Mouse (Mus musculus) layer of hippocampus, postnatal 25 days (tissue): Measurements from ENCODE around the gene Bcl3. TPM values are rescaled to one million over a fixed set of nuclear protein-coding genes. Genes with fewer than 3 reads are reported as not detected.

Experiments used
- DNase-seq, 2 experiments: peaks; one replicate each; pipeline ENCODE4 v3.0.0; 2022; ENCODE audit warnings: mixed read lengths in 2 of 2, low spot score in 1 of 2; ENCODE audit errors: extremely low spot score in 1 of 2
- total RNA-seq, 2 experiments: library from RNA; stranded (reverse); gene quantifications; 2 replicates each; pipeline ENCODE4 v1.2.3; 2021

Bcl3 gene
- total RNA-seq, 2 experiments from 2014 or later, result 0.49 to 0.61 TPM

DNA sequence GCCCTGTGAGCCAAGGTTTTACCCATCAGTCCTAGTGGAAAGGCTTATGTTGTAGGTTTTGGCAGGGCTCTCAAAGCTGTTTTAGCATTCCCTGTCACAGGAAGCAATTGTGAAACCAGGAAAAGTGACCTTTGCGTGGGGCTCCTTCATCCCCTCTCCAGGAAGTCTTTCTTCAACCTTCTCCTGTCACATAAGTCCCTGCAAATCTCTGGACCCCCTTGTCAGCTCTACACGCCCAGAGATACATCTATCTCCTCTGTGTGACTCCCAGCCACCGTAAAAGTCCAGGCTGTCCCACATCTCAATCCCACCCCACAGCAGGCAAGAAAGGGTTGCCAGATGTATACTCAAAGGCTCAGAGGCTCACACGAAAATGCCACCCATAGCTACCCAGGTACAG lies 50.9 kb downstream of the Bcl3 start:
- no peak for DNase-seq

DNA sequence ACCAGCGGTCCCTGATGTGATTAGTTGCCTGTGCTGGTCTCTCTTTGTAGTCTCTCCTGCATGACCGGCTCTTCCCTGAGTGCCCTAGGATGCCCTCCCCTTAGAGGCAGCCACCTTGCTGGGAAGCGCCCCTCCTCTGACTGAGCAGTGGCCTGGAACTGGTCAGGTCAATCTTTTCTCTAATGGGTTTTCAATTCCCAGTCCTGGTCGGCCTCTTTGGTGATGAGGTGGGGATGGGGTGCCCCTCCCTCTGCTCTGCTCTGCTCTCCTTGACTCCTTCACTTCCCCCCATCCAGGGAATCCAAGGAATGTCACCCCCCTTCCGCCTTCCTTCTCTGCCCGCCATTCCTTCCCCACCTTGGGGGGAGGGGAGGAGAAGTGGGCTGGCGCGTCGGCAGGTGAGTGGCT lies 51.6 kb downstream of the Bcl3 start, which contains the start of gene Bcam:
Gene Bcam (minus strand): TSS at position 33 of the 408 bp plus-strand sequence.
- no peak for DNase-seq

DNA sequence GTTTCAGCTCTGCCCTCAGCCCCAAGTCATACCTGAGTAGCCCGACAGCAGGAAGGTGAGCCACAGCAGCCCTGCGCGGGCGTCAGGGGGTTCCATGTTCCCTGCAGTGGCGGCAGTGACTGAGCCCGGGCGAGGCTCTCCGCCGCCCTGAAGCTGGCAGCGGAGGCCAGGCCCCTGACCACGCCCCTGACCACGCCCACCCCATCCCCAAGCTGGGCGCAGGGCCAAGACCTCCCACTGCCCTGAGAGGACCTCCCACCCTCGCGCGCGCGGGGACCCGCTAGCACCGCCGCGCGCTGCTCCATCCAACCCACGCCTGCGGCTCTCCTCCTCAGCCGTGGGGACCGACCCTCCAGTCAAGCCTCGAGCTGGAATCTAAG lies 52.2 kb downstream of the Bcl3 start:
- DNase-seq, result peak in 1 of 2 experiments; percentile 57

DNA sequence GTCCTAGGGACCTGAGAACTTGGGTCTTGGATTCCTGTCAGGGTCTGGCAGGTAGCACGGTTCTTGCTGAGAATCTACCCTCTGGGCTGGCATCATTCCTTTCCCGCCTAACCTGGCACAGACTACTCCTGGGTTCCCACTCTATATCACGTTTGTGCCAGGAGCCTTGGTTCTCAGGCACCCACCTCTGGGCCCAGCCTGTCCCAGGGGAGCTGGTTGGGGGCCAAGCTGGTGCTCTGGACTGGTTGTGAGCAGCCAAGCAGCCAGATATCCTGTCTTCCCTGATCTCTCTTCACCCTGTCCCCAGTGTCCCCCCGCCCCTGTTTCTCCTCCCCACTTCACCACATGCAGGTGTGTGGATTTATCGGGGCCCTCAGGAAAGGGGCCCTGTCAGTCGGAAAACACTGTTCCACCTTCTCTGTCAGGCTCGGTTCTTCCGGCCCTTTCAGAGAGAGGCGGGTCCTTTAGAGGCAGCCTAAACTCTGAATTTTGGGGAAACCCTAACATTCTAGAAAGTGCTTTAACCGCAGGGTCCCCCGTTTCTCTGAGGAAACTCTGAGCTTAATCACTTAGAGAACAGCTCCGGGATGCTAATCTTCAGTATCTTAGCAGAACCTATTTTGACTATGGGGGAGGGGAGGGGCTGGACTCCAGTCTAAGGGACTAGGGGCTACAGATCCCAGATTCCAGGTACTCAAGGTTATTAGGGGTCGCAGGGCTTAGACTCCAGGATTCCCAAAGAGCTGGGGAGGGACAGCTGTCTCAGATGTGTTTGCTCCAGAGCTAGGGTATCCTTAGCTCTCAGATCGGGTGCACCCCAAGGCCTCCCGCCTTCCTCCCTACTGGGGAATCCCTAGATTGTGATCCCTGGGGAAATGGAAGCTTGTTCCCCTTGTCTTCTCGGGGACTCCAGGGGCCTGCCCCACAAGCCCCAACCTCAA lies 52.9 kb downstream of the Bcl3 start:
- no peak for DNase-seq

DNA sequence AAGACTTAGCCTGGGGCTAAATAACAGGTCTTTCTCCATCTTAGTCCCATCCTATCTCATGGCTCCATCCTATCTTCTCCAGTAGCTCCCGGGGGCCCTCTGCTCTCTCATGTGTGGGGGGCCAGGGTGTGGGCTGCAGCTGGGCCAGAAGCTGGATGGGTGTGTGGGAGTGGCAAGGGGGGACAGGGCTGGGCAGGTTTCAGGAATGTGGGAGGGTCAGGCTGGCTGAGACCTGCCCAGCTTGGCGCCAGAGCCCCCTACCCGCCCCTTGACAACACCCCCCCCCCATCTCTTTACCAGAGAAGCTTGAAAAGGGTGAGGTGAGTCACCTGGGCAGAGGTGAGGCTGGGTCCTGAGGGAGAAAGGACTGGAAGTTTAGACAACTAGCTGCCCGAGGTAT lies 53.6 kb downstream of the Bcl3 start:
- DNase-seq, result no peak

DNA sequence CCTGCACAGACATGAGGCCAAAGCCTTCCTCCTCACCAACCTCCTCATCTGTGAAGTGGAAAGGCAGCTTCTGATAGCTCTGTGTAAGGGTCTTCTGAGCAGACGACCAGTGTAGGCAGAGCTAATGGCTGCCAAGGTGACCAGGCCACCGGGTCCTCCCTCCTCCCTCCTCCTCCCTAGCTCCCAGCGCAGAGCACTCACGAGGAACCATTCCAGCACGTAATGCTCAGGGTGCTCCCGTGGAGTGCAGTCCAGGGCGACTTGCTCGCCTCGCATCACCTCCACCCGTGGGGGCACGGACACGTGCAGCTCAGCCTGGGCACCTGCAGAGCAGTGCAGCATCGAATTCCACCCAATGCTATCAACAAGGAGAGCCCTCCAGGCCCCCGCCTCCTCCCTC lies 54.3 kb downstream of the Bcl3 start:
- DNase-seq, result no peak

DNA sequence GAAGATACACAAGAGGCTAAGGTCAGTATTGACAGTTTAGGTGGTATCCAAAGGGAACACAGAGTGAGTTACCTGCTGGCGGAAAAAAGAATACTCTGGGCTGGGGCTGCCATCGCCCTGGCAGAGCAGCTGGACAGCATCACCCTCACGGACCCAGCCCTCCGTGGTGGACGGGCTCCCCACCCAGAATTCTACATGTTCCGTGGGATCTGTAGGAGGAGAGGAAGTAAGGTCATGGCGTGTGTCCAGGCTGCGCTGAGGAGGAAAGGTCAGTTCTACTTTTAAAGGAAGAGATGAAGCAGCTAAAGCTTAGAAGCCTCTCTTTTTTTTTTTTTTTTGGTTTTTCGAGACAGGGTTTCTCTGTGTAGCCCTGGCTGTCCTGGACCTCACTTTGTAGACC lies 58.0 kb downstream of the Bcl3 start:
- no peak for DNase-seq

DNA sequence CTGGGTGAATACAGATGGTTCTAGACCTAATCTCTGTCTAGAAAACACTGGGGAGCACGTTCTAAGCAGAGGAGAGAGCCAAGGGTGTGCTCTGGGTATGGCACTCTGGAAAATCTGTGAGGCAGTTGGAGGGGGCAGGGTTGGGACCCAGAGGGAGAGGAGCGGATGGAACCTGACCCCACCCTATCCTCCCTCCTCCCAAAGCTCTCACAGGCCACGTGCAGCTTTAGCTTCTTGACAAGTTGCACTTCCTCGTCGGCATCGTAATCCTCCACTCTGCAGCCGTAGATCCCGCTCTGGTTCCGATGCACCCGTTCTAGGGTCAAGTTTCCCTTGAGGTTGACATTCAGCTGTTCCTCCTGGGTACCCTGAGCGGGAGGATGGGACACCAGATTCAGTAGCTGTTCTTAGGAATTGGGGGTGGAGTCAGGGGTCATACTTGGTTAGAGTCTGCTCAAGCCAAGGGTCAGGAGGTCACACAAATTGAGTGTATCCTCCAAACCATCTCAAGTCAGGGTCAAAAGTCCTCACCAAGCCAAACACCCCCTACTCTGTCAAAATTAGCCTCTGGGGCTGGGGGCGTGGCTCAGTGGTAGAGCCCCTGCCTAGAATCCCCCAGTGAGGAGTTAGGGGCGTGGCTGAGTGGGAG lies 58.6 kb downstream of the Bcl3 start:
- DNase-seq, result no peak

DNA sequence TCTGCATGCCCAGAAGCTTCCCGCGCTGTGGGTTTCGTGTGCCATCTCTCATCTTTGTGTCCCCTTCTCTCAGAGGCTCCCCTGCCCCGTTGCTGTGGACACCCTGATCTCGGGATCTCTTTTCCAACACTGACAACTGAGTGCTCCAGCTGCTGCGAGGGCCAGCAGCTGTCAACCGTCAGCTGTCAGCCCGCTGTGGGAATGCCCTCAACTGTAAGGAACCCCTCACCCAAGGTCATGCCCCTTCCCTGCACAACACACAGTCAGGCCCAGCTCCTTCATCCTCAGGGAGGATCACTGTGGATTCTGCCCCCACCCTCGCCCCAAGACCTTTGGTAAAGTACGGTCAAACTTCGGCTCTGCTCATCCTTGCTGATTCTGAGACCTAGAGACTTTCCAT lies 60.3 kb downstream of the Bcl3 start:
- DNase-seq, result no peak

DNA sequence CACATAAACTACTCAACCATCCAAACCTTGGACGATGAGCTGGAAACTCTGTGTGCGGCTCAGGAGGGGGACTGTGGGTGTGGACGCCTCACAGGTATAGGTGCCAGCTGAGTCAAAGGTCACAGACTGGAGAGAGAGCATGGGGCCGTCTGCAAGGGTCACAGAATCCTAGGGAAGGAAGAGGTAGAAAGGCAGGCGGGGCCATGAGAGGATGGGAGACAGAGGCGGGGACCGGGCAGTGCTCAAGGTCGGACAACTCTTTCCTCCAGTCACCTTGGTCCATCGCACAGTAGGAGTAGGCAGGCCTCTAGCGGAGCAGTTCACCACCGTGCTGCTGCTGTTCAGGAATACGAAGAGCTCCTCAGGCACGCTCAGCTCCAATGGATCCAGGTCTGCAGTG lies 62.5 kb downstream of the Bcl3 start:
- DNase-seq, result no peak

DNA sequence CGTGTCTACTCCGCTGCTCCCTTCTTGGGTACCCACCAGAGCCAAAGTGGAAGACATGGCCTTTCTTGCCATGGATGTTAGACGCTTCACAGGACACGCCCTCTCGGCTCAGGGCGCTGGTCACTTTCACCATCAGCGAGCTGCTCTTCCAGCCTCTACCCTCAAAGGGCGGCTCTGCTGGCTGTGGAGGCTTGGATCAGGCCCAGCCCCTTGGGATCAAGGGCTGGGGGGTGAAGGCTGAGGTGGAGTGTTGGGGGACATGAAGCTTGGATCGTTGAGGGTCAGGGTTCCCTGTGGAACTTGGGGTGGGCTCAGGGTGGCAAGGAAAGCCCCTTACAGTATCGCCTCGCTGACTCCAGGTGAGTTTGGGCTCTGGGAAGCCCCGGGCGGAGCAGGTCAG lies 63.9 kb downstream of the Bcl3 start:
- DNase-seq, result no peak

Other genes starting within 250 kb of the Bcl3 start
- 1 to 10 TPM in 1 of 2 experiments, under 1 TPM in 1; 0.30 to 1.0 TPM for gene Zfp296, start 245.5 kb downstream of the Bcl3 start, total RNA-seq
- gene Gemin7, start 245.2 kb downstream of the Bcl3 start, total RNA-seq, result 10 to 100 TPM; 38.0 to 40.7 TPM
- gene Clasrp, start 218.3 kb downstream of the Bcl3 start, total RNA-seq, result 10 to 100 TPM; 70.6 to 94.5 TPM
- 10 to 100 TPM in 1 of 2 experiments, 1 to 10 TPM in 1; 9.4 to 10.4 TPM for gene Relb, start 193.3 kb downstream of the Bcl3 start, total RNA-seq
- 100 to 1,000 TPM; 148 TPM for gene Clptm1, start 157.7 kb downstream of the Bcl3 start, total RNA-seq
- gene Apoc2, start 144.8 kb downstream of the Bcl3 start, total RNA-seq, result not detected
- not detected for gene Gm44805, start 141.3 kb downstream of the Bcl3 start, total RNA-seq
- not detected for gene Apoc4, start 141.3 kb downstream of the Bcl3 start, total RNA-seq
- gene Apoc1, start 130.1 kb downstream of the Bcl3 start, total RNA-seq, result 1 to 10 TPM; 4.8 to 7.5 TPM
- gene Apoe, start 123.6 kb downstream of the Bcl3 start, total RNA-seq, result 1,000 to 10,000 TPM; 2,615 to 2,768 TPM
- gene Tomm40, start 107.3 kb downstream of the Bcl3 start, total RNA-seq, result 100 to 1,000 TPM; 109 TPM
- 1 to 10 TPM; 7.9 to 9.1 TPM for gene Nectin2, start 72.3 kb downstream of the Bcl3 start, total RNA-seq
- gene Bcam, start 51.8 kb downstream of the Bcl3 start, total RNA-seq, result 10 to 100 TPM in 1 of 2 experiments, 1 to 10 TPM in 1; 8.7 to 11.4 TPM
- not detected for gene Cblc, start 26.0 kb downstream of the Bcl3 start, total RNA-seq
- gene Gm19345, start 29.2 kb upstream of the Bcl3 start, total RNA-seq, result 1 to 10 TPM; 1.8 to 2.9 TPM
- not detected for gene Ceacam16, start 38.5 kb upstream of the Bcl3 start, total RNA-seq
- gene Ceacam19, start 65.2 kb upstream of the Bcl3 start, total RNA-seq, result not detected
- gene Pvr, start 98.4 kb upstream of the Bcl3 start, total RNA-seq, result 10 to 100 TPM; 10.2 to 15.9 TPM
- gene Igsf23, start 128.0 kb upstream of the Bcl3 start, total RNA-seq, result not detected
- not detected for gene Ceacam20, start 142.6 kb upstream of the Bcl3 start, total RNA-seq
- not detected for gene Nlrp9b, start 168.7 kb upstream of the Bcl3 start, total RNA-seq